Mouse (Mus musculus) layer of hippocampus, postnatal 25 days (tissue): Measurements from ENCODE around the gene Fbxl20. TPM values are rescaled to one million over a fixed set of nuclear protein-coding genes. Genes with fewer than 3 reads are reported as not detected.
"Not testable (repeated sequence)": the region's sequence is repeated elsewhere in the genome, so short reads cannot be mapped to it uniquely, and the experiment has no call there.

Source experiments
- DNase-seq, 2 experiments: peaks; one replicate each; pipeline ENCODE4 v3.0.0; 2022; ENCODE audit warnings: mixed read lengths in 2 of 2, low spot score in 1 of 2; ENCODE audit errors: extremely low spot score in 1 of 2
- total RNA-seq, 2 experiments: library from RNA; stranded (reverse); gene quantifications; 2 replicates each; pipeline ENCODE4 v1.2.3; 2021

Gene Fbxl20
- 10 to 100 TPM; 32.4 to 32.9 TPM for total RNA-seq

GRCm38 (mm10) chr11:98149786-98150624, at the start of gene Fbxl20:
Gene Fbxl20, minus strand, starts transcription at chr11:98150403.
- DNase-seq, result peak; percentile 75 to 79

- peak; percentile 79 for DNase-seq
Measured at GRCm38 (mm10) chr11:98192901-98193805, 43.0 kb upstream of the Fbxl20 start, which contains the start of gene Med1. Gene Med1, minus strand, starts transcription at chr11:98193293.

GRCm38 (mm10) chr11:98190820-98191219, 40.6 kb upstream of the Fbxl20 start:
- DNase-seq, result no peak

GRCm38 (mm10) chr11:98187640-98188395, 37.6 kb upstream of the Fbxl20 start:
- DNase-seq, result no peak

GRCm38 (mm10) chr11:98182149-98182548, 31.9 kb upstream of the Fbxl20 start:
- DNase-seq, result not testable (repeated sequence)

GRCm38 (mm10) chr11:98168400-98168799, 18.2 kb upstream of the Fbxl20 start:
- DNase-seq, result no peak

- DNase-seq, result no peak
Measured at GRCm38 (mm10) chr11:98155094-98155493, 4.9 kb upstream of the Fbxl20 start.

- no peak for DNase-seq
Measured at GRCm38 (mm10) chr11:98150625-98151156, 488 bp upstream of the Fbxl20 start.

DNA sequence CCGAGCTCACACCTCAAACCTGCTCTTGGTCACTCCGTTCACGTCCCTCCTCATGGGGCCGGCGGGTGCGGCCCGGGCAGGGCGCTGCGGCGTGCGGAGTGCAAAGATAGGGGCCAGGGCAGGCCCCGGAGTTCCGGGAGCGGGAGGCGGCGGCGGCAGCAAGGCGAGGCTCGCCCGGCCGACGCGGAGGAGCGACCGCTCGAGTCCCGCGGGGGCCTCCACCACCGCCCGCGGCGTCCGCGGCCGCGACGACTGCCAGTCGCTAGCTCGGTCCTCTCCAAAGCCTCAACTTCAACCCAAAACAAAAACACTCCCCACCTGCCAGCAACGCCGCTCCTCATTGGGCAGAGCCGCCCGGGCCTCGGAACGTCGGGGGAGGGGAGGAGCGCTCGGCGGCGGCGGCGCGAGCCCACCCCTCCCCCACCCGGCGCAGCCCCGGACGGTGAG, 876 bp downstream of the Fbxl20 start:
- peak; percentile 93 to 96 for DNase-seq

DNA sequence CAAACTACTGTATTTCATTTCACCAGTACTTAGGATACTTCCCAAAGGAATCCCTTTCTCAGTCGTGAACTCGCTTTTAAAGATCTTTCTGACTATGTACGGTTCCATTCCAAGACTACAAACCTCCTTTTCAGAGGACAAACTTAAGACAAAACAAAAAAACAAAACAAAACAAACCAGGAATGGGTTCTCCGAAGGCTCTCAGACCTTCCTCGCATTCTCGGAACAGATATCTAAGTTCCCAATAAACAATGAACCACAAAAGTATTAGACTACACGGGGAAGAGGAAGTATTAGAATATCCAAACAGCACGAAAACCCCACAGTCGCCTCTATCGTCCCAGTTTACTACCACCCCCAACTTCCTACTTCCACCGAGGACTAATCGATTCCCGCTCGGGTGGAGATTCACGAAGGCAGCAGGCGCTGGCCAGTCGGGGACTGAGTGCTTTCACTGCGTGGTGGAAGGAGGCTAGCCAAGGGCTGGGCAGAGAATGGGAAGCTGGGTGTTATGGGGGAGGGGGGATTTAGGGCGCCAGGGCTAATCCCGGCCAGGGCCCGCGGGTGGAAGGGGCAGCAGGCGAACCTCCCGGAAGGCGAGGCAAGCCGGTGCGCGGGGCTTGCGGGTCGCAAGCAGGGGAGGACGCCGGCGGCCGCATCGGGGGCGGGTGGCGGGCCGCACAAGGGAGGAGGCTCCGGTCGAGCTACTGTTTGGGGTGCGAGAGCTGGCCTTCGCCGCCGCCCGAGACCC, 1.5 kb downstream of the Fbxl20 start:
- DNase-seq, result peak in 1 of 2 experiments; percentile 10

GRCm38 (mm10) chr11:98145856-98146255, 4.3 kb downstream of the Fbxl20 start:
- DNase-seq, result no peak

DNA sequence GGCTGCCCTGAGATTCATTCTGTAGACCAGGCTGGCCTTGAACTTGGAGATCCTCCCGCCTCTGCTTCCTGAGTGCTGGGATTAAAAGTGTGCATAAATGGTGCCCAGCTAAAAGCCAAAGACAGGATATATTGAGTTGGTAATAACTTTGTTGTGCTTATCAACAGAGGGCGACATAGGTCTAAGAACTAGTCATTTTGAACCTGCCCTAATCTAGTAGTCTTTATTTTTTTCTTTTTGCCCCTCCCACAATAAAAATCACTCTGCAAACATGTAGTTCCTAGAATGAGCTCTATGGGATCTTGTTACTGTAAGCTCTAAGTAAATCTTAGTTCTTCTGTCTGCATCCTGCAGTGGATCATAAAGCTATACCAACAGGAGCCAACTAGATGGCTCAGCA, 7.7 kb downstream of the Fbxl20 start:
- DNase-seq, result no peak

DNA sequence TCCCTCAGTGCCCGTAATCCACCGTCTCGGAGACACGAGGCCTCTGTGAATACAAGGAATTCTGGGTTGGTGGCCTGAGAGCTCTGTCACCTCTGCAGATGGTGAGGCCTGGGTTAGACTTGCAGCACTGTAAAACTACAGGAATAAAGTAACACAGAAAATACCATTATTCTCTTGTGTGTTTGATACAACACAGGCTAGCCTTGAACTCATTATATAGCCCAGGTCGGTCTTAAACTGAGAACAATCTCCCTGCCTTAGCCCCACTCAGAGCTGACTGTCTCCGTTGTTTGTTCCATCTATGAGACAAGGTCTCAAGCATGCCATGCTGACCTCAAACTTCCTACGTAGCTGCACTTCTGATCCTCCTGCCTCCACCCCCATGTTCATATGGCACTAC, 11.3 kb downstream of the Fbxl20 start:
- no peak for DNase-seq

DNA sequence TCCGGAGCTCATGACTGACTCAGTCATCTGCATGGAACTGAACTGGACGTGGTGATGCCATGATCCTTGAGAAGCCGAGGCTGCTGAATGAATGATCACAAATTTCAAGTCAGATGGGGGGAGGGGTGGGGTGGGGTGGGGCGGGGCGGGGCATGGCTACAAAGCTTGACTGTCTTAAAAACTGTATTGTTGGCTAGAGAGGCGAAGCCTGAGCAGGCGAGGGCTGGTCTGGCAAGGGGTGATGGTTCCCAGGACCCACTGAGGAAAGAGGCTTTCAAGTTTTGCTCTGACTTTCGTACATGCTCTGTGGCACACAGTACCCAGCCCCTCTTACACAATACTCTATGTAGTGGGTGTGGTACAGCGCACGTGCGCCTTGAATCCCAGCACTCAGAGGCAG, 12.4 kb downstream of the Fbxl20 start:
- no peak for DNase-seq

DNA sequence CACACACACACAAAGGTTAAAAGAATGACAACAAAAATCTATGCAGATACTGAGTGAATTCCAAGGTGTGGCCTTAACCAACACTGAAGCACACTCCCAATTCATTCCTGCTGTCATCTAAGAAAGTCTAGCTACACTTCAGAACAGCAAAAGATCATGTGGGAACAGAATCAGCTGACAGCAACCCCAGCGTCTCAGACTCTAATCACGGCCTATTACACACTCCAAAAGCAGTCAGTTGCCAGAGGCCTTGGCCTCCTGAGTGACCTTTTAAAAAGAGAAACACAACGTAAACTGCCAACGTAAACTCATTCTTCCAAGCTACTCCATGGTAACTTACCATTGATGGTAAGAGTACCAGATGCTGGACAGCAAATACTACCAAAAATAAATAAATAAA, 15.3 kb downstream of the Fbxl20 start:
- DNase-seq, result no peak

GRCm38 (mm10) chr11:98123424-98123823, 26.8 kb downstream of the Fbxl20 start:
- no peak for DNase-seq

DNA sequence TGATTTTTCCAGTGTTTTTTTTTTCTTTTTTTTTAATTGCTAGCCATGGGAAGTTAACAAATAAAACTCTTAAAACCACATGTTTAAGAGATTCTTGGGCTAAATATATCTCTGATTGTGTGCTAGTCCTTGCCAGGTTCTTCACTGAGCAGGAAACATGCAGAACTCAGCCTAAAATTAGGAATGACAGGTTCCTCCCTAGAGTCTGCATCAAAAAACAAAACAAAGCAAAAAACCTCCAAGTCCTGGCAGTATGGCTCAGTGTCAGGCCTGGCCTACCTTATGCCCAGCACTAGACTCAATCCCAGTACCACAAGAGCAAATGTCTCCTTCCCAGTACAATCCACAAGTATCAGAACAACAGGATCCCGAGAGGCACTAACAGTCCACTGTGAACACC, 35.8 kb downstream of the Fbxl20 start:
- DNase-seq, result no peak

DNA sequence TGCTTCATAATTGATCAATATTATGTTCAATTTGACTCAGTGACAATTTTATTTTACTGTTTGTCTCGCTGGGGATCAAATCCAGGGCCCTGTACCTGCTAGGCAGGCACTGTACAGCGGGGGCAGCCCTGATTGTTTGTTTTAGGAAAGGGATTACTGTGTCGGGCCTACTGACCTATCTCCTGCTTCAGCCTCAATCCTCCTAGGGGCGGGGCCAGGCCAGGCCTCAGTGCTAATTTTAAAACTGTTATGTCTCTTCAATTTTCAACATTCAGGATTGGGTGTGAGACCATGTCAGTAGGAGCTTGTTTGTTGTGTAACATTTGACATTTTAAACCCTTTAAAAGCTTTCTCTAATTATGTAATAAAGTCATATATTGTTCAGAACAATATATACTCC, 36.7 kb downstream of the Fbxl20 start:
- DNase-seq, result no peak

DNA sequence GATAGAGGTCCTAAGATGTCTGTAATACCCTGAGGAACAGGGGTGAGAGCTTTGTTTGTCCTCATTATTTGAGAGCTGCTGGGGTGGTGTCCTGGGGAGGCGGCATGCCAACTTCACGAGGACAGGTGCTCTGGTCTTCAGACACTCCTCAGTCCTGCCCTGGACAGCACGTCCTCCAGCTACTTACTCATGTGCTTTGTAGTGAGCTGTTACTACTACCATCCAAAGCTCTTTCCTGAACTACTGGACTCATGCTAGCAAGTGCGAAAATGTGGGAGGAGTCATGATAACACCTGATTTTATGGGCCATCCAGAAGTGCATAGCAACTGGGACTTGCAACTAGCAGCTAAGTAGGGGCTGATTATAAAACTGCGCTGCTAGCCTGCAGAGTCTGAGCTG, 40.5 kb downstream of the Fbxl20 start:
- DNase-seq, result no peak
